In genomic region chr14:103093670-103094069, GRCm38 (mm10) we compare ENCODE assay signal across 31 mouse cellular contexts. TPM values are rescaled to one million over a fixed set of nuclear protein-coding genes. Genes with fewer than 3 reads are reported as not detected.
DNase-seq lines count a peak whose midpoint lies in the region; ATAC-seq lines count a peak whose summit lies in the region.
"Had no signal": no experiment of that assay in that cellular context is flagged by ENCODE, and none has a peak within 500 bp of the region (broad histone marks: within the 10 kb centered on the region; RNA-seq: fewer than 3 reads in every experiment).

No protein-coding gene starts in this region.

- no peak overlapping the region for H3K27ac ChIP-seq in midbrain, embryonic 11.5 days (ENCODE audit: low read depth, low read length)
- no peak overlapping the region for H3K27ac ChIP-seq in midbrain, embryonic 13.5 days
- H3K27ac ChIP-seq in intestine, embryonic 15.5 days, result 0 out of 2 replicates have a peak overlapping the region, but pooled peaks have one; percentile 13
- H3K27ac ChIP-seq: forebrain, embryonic 13.5 days; heart, adult 2 months; heart, embryonic 15.5 days; hindbrain, embryonic 15.5 days; kidney, postnatal 0 days; limb, embryonic 10.5 days; macrophage; midbrain, embryonic 12.5 days; neural tube, embryonic 12.5 days had no signal

- no peak overlapping the region for H3K4me3 ChIP-seq in midbrain, embryonic 11.5 days (ENCODE audit: low read depth, low read length)
- no peak overlapping the region for H3K4me3 ChIP-seq in midbrain, embryonic 13.5 days (replicated peaks)
- H3K4me3 ChIP-seq in intestine, embryonic 15.5 days (replicated peaks), result no peak overlapping the region
- H3K4me3 ChIP-seq: forebrain, embryonic 13.5 days; heart, adult 2 months; heart, embryonic 15.5 days; hindbrain, embryonic 15.5 days; limb, embryonic 10.5 days; midbrain, embryonic 12.5 days; neural tube, embryonic 12.5 days had no signal

- no peaks in the 10 kb centered on the region for H3K9me3 ChIP-seq in midbrain, embryonic 11.5 days (ENCODE audit: control insufficient read depth, low read length)
- H3K9me3 ChIP-seq in midbrain, embryonic 13.5 days, result no peaks in the 10 kb centered on the region
- H3K9me3 ChIP-seq in intestine, embryonic 15.5 days, result no peaks in the 10 kb centered on the region
- H3K9me3 ChIP-seq: forebrain, embryonic 13.5 days; heart, embryonic 15.5 days; hindbrain, embryonic 15.5 days; limb, embryonic 10.5 days; midbrain, embryonic 12.5 days; neural tube, embryonic 12.5 days had no signal

- H3K9ac ChIP-seq in midbrain, embryonic 11.5 days (ENCODE audit: low read length), result no peak overlapping the region
- H3K9ac ChIP-seq in midbrain, embryonic 13.5 days (replicated peaks), result no peak overlapping the region
- no peak overlapping the region for H3K9ac ChIP-seq in intestine, embryonic 15.5 days
- H3K9ac ChIP-seq: forebrain, embryonic 13.5 days; heart, embryonic 15.5 days; hindbrain, embryonic 15.5 days; midbrain, embryonic 12.5 days; neural tube, embryonic 12.5 days had no signal

- peaks cover 8% of the 10 kb centered on the region; the same call in 1 of the 2 replicates for H3K4me1 ChIP-seq in midbrain, embryonic 11.5 days (ENCODE audit: control insufficient read depth, insufficient read depth, low read length)
- H3K4me1 ChIP-seq in midbrain, embryonic 13.5 days (replicated peaks), result peaks cover 36% of the 10 kb centered on the region
- H3K4me1 ChIP-seq in intestine, embryonic 15.5 days (replicated peaks), result peaks cover 27% of the 10 kb centered on the region

- WGBS in midbrain, embryonic 11.5 days, result 91% methylated on average over 4 of the region's 4 CpGs
- WGBS in midbrain, embryonic 13.5 days, result 84% methylated on average over 4 of the region's 4 CpGs
- WGBS in intestine, embryonic 15.5 days, result 43% methylated on average over 4 of the region's 4 CpGs

- H3K36me3 ChIP-seq in midbrain, embryonic 11.5 days (ENCODE audit: control insufficient read depth, insufficient read depth, low read length), result peaks cover 2% of the 10 kb centered on the region; the same call in 1 of the 2 replicates
- peaks cover 34% of the 10 kb centered on the region for H3K36me3 ChIP-seq in midbrain, embryonic 13.5 days
- peaks cover 4% of the 10 kb centered on the region; the same call in 1 of the 2 replicates for H3K36me3 ChIP-seq in intestine, embryonic 15.5 days

- no peak for ATAC-seq in midbrain, embryonic 11.5 days (ENCODE audit: low FRiP score)
- ATAC-seq in midbrain, embryonic 13.5 days, result no peak
- peak; percentile 67 for ATAC-seq in intestine, embryonic 15.5 days
- ATAC-seq: forebrain, embryonic 13.5 days; lung, postnatal 0 days had no signal

- intact Hi-C loops in left cerebral cortex, postnatal 36 days (cut with DNase I), result no loop called here

- H3K27me3 ChIP-seq in midbrain, embryonic 11.5 days (ENCODE audit: control insufficient read depth, insufficient read depth, low read length), result no peaks in the 10 kb centered on the region
- no peaks in the 10 kb centered on the region for H3K27me3 ChIP-seq in midbrain, embryonic 13.5 days
- no peaks in the 10 kb centered on the region for H3K27me3 ChIP-seq in intestine, embryonic 15.5 days (replicated peaks)
- H3K27me3 ChIP-seq: CH12.LX; forebrain, embryonic 13.5 days; heart, embryonic 15.5 days; hindbrain, embryonic 15.5 days; midbrain, embryonic 12.5 days; neural tube, embryonic 12.5 days had no signal

- DNase-seq in heart, adult 11 months, result peak; percentile 22
- no peak for DNase-seq in heart, adult 18-20 months
- peak; percentile 33 for DNase-seq in midbrain, embryonic 11.5 days (ENCODE audit: low spot score, missing footprints)
- DNase-seq in left cerebral cortex, postnatal 36 days (ENCODE audit: low spot score in 2 of 2), result no peak
- no peak for DNase-seq in frontal cortex, postnatal 36 days (ENCODE audit: low spot score in 2 of 2)
- DNase-seq in cerebellum, adult 18-20 months, result no peak
- DNase-seq: adrenal gland, postnatal 14 days; cerebellum, adult 8-10 months; gastrocnemius, postnatal 10 days; heart, adult 2 months; kidney, adult 11 months; liver; retina, postnatal 1 day; thymus, adult 2 months; thymus, postnatal 4 days had no signal

- no peak overlapping the region for H3K4me2 ChIP-seq in midbrain, embryonic 11.5 days
- no peak overlapping the region for H3K4me2 ChIP-seq in midbrain, embryonic 13.5 days (replicated peaks)
- no peak overlapping the region for H3K4me2 ChIP-seq in intestine, embryonic 15.5 days (replicated peaks)
- H3K4me2 ChIP-seq: forebrain, embryonic 13.5 days; heart, embryonic 15.5 days; hindbrain, embryonic 15.5 days; midbrain, embryonic 12.5 days; neural tube, embryonic 12.5 days had no signal

RNA-seq across cellular contexts. Expression of gene Fbxl3, which starts 5.7 kb away (rescaled TPM):
- total RNA-seq in heart, adult 18-20 months (2021), result 10 to 100 TPM; 58.2 to 61.1 TPM
- polyA plus RNA-seq in midbrain, embryonic 11.5 days (2014; fragmentation: Nextera tagmentation; extraction: Ambion mirVana), result 26.5 and 27.3 TPM in 2 replicates
- 21.7 and 23.8 TPM in 2 replicates for polyA plus RNA-seq in midbrain, embryonic 13.5 days (2015; fragmentation: Nextera tagmentation; extraction: Ambion mirVana)
- 22.4 and 23.0 TPM in 2 replicates for polyA plus RNA-seq in intestine, embryonic 15.5 days (2015; fragmentation: Nextera tagmentation; extraction: Ambion mirVana)
- total RNA-seq in left cerebral cortex, postnatal 36 days (2021), result 10 to 100 TPM; 83.0 to 99.0 TPM

RNA-seq across cellular contexts. Expression of gene Cln5, which starts 23.7 kb away (rescaled TPM):
- total RNA-seq in heart, adult 18-20 months (2021), result 10 to 100 TPM; 20.0 to 21.3 TPM
- 27.1 and 30.4 TPM in 2 replicates for polyA plus RNA-seq in midbrain, embryonic 11.5 days (2014; fragmentation: Nextera tagmentation; extraction: Ambion mirVana)
- 12.9 and 13.8 TPM in 2 replicates for polyA plus RNA-seq in midbrain, embryonic 13.5 days (2015; fragmentation: Nextera tagmentation; extraction: Ambion mirVana)
- polyA plus RNA-seq in intestine, embryonic 15.5 days (2015; fragmentation: Nextera tagmentation; extraction: Ambion mirVana), result 29.0 and 29.6 TPM in 2 replicates
- 1 to 10 TPM; 8.6 TPM for total RNA-seq in left cerebral cortex, postnatal 36 days (2021)

RNA-seq across cellular contexts. Expression of gene Acod1, which starts 46.9 kb away (rescaled TPM):
- not detected for total RNA-seq in heart, adult 18-20 months (2021)
- polyA plus RNA-seq in midbrain, embryonic 11.5 days (2014; fragmentation: Nextera tagmentation; extraction: Ambion mirVana), result not detected in 2 replicates
- polyA plus RNA-seq in midbrain, embryonic 13.5 days (2015; fragmentation: Nextera tagmentation; extraction: Ambion mirVana), result not detected in 2 replicates
- polyA plus RNA-seq in intestine, embryonic 15.5 days (2015; fragmentation: Nextera tagmentation; extraction: Ambion mirVana), result 0.06 and 0.08 TPM in 2 replicates
- total RNA-seq in left cerebral cortex, postnatal 36 days (2021), result not detected
- total RNA-seq: adrenal gland, postnatal 14 days; gastrocnemius, postnatal 10 days; heart, adult 2 months; layer of hippocampus, postnatal 10 days; left cerebral cortex, adult 8-10 months had no signal
- polyA plus RNA-seq: forebrain, embryonic 13.5 days; heart, embryonic 15.5 days; hindbrain, embryonic 15.5 days; kidney, postnatal 0 days; limb, embryonic 10.5 days; liver, embryonic 16.5 days; midbrain, embryonic 12.5 days; neural tube, embryonic 12.5 days; stomach, embryonic 14.5 days had no signal

Comparison
In these comparisons a context has a peak if more than half of its experiments do, and no peak if none do; other contexts are left out.
1. DNase-seq: peak in heart, adult 11 months (single experiment) and midbrain, embryonic 11.5 days (single experiment); none in heart, adult 18-20 months (0 of 2), left cerebral cortex, postnatal 36 days (0 of 2), frontal cortex, postnatal 36 days (0 of 2) and cerebellum, adult 18-20 months (0 of 2).